Mouse (Mus musculus) c-Kit-negative CD71-positive TER-119-positive erythroid progenitor cells, embryonic 14.5 days (primary cell): Measurements from ENCODE around the gene Gcgr.
"Not testable (repeated sequence)": the region's sequence is repeated elsewhere in the genome, so short reads cannot be mapped to it uniquely, and the experiment has no call there.

Source experiments
- DNase-seq: peaks from one replicate; pipeline ENCODE4 v3.0.0-alpha.2; 2013; ENCODE audit warnings: low read depth, low spot score

The Gcgr gene

DNA sequence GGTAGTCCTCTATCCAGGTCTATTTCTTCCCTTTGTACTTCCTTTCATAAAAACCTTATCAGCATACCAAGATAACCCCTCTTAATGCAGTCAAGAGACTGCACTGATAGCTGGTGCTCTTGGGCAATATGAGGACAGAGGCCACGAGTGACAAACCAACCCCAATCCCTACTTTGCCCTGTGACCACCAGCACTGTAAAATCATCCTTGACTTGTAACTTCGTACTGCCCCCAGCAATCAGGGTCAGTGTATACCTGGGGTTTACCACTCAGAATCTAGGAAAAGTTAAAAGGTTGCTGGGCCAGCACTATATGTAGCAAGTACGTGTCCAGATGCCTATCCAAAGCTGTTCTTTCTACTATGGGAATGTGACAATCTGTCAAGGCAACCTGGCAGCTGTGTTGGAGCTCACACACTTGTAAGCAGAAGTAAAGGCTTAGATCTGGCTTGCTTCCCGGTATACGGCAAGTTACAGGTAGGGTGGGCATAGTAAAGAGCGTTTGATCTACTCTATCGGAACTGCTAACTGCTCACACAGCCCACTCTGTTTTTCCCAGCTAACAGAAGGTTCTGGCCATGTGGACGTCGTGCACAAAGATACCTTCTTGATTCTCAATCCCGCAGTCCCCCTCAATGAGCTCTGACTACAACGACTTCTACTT lies 41.4 kb downstream of the Gcgr start:
- no peak for DNase-seq

DNA sequence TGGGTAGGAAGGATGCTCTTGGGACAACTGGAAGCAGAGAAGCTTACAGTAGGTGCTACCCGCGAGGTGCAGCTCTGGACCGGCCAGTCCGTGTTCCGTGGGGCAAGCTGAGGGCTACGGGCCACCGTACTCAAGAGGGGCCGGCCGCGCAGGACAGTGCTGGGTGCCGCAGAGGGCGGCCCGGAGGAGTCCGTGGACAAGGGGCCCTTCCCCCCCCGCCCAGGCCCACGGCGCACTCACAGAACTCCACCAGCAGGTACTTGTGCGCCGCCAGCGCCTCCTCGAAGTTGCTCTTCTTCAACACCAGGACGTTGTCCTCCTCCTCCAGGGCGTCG lies 41.9 kb downstream of the Gcgr start:
- DNase-seq, result no peak

DNA sequence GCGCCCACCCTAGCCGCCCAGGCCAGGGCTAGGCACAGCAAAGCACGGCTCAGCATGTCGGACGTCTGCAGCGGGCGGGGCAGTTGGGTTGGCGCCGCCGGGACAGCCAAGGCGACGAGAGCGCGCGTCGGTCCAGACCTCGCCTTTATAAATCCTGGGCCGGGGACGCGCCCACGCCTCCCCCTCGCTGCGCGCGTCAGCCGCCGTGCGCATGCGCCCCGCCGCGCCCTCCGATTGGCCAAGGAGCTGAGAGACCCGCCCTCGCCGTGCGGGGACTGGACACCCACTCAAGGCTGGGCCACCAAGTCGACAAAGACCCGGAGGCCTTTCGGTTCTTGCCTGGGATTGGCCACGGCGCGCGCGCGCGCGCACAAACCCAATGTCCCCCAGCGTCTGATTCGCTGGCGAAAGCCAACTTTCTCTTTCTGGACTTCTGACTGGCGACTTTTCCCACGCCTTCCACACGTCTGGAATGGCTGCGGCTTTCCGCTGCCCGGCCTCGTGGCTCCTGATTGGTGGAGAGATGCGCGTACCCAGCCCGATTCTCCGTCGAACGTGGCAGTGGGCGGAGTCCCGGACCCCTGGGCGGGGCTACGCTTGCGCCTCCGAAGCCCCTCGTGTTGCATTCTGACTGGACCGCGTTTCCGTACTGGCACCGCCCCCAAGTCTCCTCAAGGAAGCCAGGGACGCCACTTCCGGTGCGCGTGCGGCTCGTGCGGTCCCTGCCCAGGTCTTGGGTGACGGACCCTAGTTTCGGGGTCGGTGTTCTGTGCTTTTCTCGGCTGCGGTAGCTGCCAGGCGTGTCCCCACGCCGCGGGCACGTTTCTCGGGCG lies 42.5 kb downstream of the Gcgr start, which contains the start of gene P4hb:
Gene P4hb, minus strand, starts transcription at position 502 of the 833 bp plus-strand sequence.
- DNase-seq, result peak; percentile 94

DNA sequence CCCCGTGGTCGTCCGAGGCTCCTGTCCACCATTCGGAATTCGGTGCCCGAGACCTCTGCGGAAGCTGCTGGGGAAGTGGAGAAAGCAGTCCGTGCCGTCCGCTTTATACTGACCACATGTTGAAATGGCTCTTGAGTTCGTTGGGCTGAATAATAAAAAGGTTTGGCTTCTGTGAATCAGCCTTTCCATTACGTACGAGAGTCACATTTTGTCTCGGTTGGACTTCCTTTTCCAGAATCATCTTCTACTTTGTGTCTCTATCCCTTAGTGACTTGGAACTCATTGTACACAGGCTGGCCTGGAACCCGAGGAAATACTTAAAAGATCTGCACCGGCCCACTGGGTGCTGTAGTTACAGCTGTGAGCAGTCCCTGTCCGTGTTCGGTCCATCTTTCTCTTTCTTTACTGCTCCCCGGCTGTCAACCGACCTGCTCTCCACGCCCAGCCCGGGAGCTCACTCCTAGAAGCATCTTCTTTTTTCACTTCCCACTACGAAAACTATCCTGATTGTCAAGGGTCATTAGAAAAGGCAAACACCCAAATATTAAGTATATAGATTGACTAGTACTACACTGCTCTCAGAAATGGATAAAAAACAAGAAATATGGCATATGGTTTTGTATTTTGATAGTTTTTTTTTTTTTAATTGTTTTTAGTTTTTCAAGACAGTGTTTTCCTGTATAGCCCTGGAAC lies 43.2 kb downstream of the Gcgr start:
- DNase-seq, result no peak

- no peak for DNase-seq
Measured at GRCm38 (mm10) chr11:120574278-120574600, 43.7 kb downstream of the Gcgr start.

DNA sequence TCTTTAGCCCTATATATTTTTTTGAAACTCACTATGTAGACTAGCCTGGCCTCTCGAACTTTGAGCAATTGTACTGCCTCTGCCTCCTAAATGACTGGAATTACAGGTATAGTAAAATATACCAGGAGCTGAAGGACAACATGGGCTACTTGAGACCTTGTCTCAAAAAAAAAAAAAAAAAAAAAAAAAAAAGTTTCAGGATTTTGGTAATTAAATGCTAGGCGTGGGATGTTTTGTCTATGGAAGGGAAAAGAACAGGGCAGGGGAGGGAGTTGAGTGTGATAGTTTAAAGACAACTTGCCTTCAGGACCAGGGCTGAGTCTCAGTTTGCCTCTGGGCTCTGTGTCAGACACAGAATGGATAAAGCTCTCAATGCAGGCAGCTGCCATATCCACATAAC lies 44.5 kb downstream of the Gcgr start:
- DNase-seq, result no peak

- DNase-seq, result no peak
Measured at GRCm38 (mm10) chr11:120575940-120576339, 45.4 kb downstream of the Gcgr start.

GRCm38 (mm10) chr11:120576365-120576981 lies 46.0 kb downstream of the Gcgr start:
- DNase-seq, result no peak

DNA sequence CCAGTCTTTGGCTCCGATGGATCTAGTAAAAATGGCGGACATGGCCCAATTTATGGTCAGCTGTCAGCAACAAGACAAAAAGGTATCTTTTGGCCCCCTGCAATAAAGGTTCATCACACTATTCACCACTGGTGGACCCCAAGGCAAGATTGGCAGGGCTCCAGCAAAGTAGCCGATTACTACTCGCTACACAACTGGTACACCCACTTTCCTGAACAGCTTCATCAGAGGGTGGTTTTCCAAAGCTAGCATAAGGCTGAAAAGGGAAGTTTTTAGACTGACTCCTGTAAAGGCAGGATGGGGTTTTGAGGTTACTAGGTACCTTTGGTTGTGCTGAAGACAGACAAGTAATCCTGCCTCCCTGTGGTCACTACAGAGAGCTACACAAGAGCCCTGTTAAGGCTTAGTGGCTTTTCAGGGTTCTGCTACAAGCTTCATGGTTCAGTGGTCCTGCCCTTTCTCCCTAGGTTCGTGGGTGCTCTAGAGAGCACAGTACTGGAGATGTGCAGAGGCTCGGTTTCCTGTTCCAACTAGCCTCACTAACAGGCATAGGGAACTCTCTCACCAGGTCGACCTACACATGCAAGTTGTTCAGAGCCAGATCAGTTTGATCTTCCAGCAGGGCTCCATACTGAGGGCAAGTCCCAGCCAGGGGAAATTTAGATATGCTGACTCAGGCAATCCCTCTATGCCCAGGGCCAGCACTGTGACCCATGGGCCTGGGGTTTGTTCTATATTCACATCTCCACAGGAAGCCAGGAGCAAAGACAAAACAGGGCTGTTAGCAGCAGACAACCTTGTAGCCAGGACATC lies 46.9 kb downstream of the Gcgr start:
- DNase-seq, result no peak

DNA sequence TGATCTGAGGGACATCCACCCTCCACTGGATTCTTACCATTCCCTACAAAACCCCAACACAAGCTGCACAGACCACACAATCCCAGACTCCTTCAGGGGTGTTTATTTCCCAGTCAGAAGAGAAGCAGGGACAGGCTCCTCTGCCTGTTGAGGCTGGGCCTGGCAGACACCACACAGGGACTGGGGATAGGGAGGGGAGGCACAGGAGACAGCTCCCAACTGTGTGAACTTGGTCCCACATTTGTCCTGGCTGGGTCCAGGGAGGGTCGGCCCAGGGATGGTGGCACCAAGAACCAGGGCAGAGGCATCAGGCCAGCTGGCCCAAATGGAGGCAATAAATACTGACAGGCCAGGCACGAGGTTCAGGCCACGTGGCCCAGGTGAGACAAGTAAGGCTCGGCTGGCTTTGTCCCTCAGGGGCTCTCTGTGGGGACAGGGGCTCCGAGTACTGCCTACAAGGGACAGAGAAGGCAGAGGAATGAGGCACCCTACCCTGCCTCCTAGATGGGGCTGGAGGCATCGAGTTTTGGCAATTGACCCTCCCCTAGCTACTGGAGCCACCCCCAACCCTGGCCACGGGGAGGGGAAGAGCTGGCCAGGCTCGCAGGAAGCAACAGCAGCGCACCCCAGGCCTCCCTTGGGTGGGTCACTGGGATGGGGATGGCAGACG lies 47.7 kb downstream of the Gcgr start:
- DNase-seq, result no peak

GRCm38 (mm10) chr11:120578694-120579243 lies 48.3 kb downstream of the Gcgr start:
- DNase-seq, result no peak

GRCm38 (mm10) chr11:120579316-120580107 lies 49.0 kb downstream of the Gcgr start:
- DNase-seq, result peak; percentile 68

DNA sequence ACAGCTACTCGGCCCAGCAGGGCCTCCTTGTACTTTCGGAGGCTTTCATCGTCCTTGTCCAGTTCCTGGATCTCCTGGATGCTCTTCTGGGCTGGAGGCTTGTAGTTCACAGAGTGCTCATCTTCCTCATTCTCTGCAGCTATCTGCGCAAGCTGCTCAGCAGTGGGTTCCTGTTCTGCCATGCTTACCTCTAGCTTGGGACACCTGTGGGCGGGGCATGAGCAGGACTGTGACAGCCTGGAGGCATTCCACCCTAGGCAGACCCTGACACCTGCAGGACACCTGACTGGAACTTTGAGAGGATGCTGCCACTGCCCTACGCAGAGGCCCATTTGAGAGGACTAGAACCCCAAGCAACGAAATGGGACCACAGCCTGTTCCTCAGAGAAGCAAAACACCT lies 49.7 kb downstream of the Gcgr start:
- DNase-seq, result no peak

GRCm38 (mm10) chr11:120580871-120581331 lies 50.4 kb downstream of the Gcgr start:
- DNase-seq, result no peak

GRCm38 (mm10) chr11:120581490-120582267 lies 51.2 kb downstream of the Gcgr start, which contains the start of gene Arhgdia:
Arhgdia (minus strand) TSS chr11:120581624.
- peak; percentile 63 for DNase-seq

- DNase-seq, result peak; percentile 57
Measured at GRCm38 (mm10) chr11:120582268-120582981, 51.9 kb downstream of the Gcgr start.

DNA sequence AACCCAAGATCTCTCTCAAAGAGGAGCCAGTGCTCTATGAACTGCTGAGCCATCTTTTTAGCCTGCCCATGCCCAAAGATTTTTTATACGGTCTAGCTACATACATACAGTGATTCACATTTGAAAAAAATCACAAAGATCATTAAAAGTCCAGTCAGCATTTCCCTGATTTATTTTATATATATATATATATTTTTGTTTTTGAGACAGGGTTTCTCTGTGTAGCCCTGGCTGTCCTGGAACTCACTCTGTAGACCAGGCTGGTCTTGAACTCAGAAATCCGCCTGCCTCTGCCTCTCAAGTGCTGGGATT lies 52.4 kb downstream of the Gcgr start:
- DNase-seq, result not testable (repeated sequence)

DNA sequence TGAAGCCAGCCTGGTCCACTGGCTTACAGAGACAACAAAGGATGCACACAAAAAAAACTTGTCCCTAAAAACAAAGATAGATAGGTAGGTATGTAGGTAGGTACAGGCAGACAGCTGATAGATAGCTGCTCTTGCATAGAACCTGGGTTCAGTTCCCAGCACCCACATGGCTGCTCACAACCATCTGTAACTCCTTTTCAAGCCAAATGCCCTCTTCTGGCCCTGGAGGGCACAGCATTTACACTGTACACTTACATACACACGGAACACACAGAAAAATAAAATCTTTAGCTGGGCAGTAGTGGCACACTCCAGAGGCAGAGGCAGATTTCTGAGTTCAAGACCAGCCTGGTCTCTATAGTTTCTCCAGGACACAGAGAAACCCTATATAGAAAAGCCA lies 53.4 kb downstream of the Gcgr start:
- DNase-seq, result no peak
